In genomic region chr10:110745640-110746032, GRCm38 (mm10) we compare ENCODE assay signal across 7 mouse cellular contexts. TPM values are rescaled to one million over a fixed set of nuclear protein-coding genes. Genes with fewer than 3 reads are reported as not detected.
DNase-seq lines count a peak whose midpoint lies in the region; ATAC-seq lines count a peak whose summit lies in the region.

No protein-coding gene starts in this region.

- DNase-seq in retina, postnatal 1 day: no peak
- no peak for DNase-seq in embryo, embryonic 11 days

- under 1% methylated on average over 22 of the region's 23 CpGs for WGBS in limb, embryonic 12.5 days
- under 1% methylated on average over 23 of the region's 23 CpGs for WGBS in stomach, embryonic 15.5 days

- peak overlapping the region; percentile 97 for H3K4me3 ChIP-seq in megakaryocyte, embryonic 14.5 days (replicated peaks)
- peak overlapping the region; percentile 81 for H3K4me3 ChIP-seq in limb, embryonic 12.5 days (replicated peaks)
- H3K4me3 ChIP-seq in stomach, embryonic 15.5 days (replicated peaks): peak overlapping the region; percentile 76

- no peak; the same call in 1 of the 2 replicates for ATAC-seq in megakaryocyte, adult 5-6 weeks (ENCODE audit: poor library complexity, severe bottlenecking)
- peak; percentile 13 for ATAC-seq in erythroblast, adult 5-6 weeks (replicated peaks; ENCODE audit: low FRiP score, poor library complexity, severe bottlenecking)
- peak; percentile 77 for ATAC-seq in limb, embryonic 12.5 days (ENCODE audit: insufficient number of reproducible peaks, insufficient read depth, low FRiP score, low TSS enrichment, low read depth)
- ATAC-seq in stomach, embryonic 15.5 days (ENCODE audit: insufficient read depth, low FRiP score, low read depth): peak; percentile 34

- peak overlapping the region; percentile 80 for H3K9ac ChIP-seq in limb, embryonic 12.5 days (replicated peaks)
- peak overlapping the region; percentile 61; the same call in 1 of the 2 replicates for H3K9ac ChIP-seq in stomach, embryonic 15.5 days

- peak overlapping the region; percentile 78 for H3K4me2 ChIP-seq in limb, embryonic 12.5 days
- peak overlapping the region; percentile 97 for H3K4me2 ChIP-seq in stomach, embryonic 15.5 days

- peaks cover 56% of the 10 kb centered on the region for H3K4me1 ChIP-seq in megakaryocyte, embryonic 14.5 days
- H3K4me1 ChIP-seq in limb, embryonic 12.5 days (replicated peaks): peaks cover 13% of the 10 kb centered on the region
- H3K4me1 ChIP-seq in stomach, embryonic 15.5 days: peaks cover 9% of the 10 kb centered on the region; the same call in 1 of the 2 replicates

- H3K27ac ChIP-seq in limb, embryonic 12.5 days: peak overlapping the region; percentile 89
- peak overlapping the region; percentile 70 for H3K27ac ChIP-seq in stomach, embryonic 15.5 days

- H3K36me3 ChIP-seq in megakaryocyte, embryonic 14.5 days (replicated peaks; ENCODE audit: low read length): peaks cover 35% of the 10 kb centered on the region
- H3K36me3 ChIP-seq in limb, embryonic 12.5 days: peaks cover 31% of the 10 kb centered on the region
- peaks cover 7% of the 10 kb centered on the region; the same call in 1 of the 2 replicates for H3K36me3 ChIP-seq in stomach, embryonic 15.5 days

- H3K27me3 ChIP-seq in megakaryocyte, embryonic 14.5 days (replicated peaks): peaks cover 5% of the 10 kb centered on the region
- no peaks in the 10 kb centered on the region for H3K27me3 ChIP-seq in limb, embryonic 12.5 days
- no peaks in the 10 kb centered on the region for H3K27me3 ChIP-seq in stomach, embryonic 15.5 days (replicated peaks)

- H3K9me3 ChIP-seq in megakaryocyte, embryonic 14.5 days: no peaks in the 10 kb centered on the region
- H3K9me3 ChIP-seq in limb, embryonic 12.5 days: no peaks in the 10 kb centered on the region
- H3K9me3 ChIP-seq in stomach, embryonic 15.5 days: no peaks in the 10 kb centered on the region

RNA-seq across cellular contexts. Expression of gene E2f7, which starts 0.4 kb away (rescaled TPM):
- 6.2 and 8.4 TPM in 2 replicates for polyA plus RNA-seq in megakaryocyte, embryonic 14.5 days (2012; ENCODE audit: insufficient read depth, low replicate concordance)
- 13.3 and 16.5 TPM in 2 replicates for total RNA-seq in megakaryocyte, adult 5-6 weeks (2015)
- 10.6 and 13.0 TPM in 2 replicates for total RNA-seq in megakaryocyte, adult 5-6 weeks (2017)
- 4.8 and 12.1 TPM in 2 replicates for total RNA-seq in erythroblast, adult 5-6 weeks (2015; ENCODE audit: low replicate concordance)
- 8.9 and 17.6 TPM in 2 replicates for total RNA-seq in erythroblast, adult 5-6 weeks (2017; ENCODE audit: low replicate concordance)
- polyA plus RNA-seq in limb, embryonic 12.5 days (2016; fragmentation: Nextera tagmentation; extraction: Ambion mirVana): 34.5 and 34.9 TPM in 2 replicates
- polyA plus RNA-seq in stomach, embryonic 15.5 days (2015; fragmentation: Nextera tagmentation; extraction: Ambion mirVana): 17.6 and 20.8 TPM in 2 replicates
